Comparison of ENCODE assay signal across 21 mouse cellular contexts in the genomic region with DNA sequence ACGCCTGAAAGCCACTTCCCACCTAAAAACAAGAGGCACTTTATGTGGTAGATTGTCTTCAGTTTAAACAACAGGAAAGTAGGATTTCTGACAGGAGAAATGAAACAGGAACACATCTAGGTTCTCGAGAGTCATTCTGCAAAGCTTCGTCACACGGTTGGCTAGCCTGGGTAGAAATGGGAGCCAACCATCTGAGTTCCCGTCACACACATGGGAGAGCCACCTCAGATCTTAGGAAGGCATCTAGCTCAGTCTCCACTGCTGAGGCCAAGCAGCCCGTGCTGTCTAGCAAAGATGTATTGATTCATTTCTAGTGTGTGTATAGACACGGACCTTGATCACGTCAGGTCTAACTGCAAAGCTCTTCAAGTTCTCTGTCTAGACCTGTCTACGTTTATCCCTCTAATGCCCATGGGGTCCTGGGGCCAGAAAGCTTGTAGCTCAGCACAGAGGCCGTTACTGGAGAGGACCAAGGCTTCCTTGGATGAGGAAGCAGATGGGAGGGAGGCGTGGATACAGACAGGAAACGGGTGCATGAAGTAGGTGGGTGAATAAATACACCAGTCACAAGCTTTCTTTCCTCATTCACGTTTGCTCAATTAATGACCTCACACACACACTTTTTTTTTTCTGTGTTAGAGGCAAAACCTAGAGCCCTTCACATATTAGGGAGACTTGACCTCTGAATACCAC.
DNase-seq lines count a peak whose midpoint lies in the region; ATAC-seq lines count a peak whose summit lies in the region.
"Had no signal": no experiment of that assay in that cellular context is flagged by ENCODE, and none has a peak within 500 bp of the region (broad histone marks: within the 10 kb centered on the region; RNA-seq: fewer than 3 reads in every experiment).

No protein-coding gene starts in this region.

- no peaks in the 10 kb centered on the region for H3K9me3 ChIP-seq in midbrain, embryonic 11.5 days (ENCODE audit: control insufficient read depth, low read length)
- no peaks in the 10 kb centered on the region for H3K9me3 ChIP-seq in midbrain, embryonic 15.5 days
- H3K9me3 ChIP-seq: embryonic facial prominence, embryonic 13.5 days; heart, embryonic 12.5 days; hindbrain, embryonic 15.5 days; intestine, embryonic 15.5 days; megakaryocyte, embryonic 14.5 days; neural tube, embryonic 12.5 days had no signal

- H3K9ac ChIP-seq in midbrain, embryonic 11.5 days (ENCODE audit: low read length): no peak overlapping the region
- no peak overlapping the region for H3K9ac ChIP-seq in midbrain, embryonic 15.5 days
- H3K9ac ChIP-seq: embryonic facial prominence, embryonic 13.5 days; heart, embryonic 12.5 days; hindbrain, embryonic 15.5 days; intestine, embryonic 15.5 days; neural tube, embryonic 12.5 days had no signal

- H3K4me1 ChIP-seq in midbrain, embryonic 11.5 days (ENCODE audit: control insufficient read depth, insufficient read depth, low read length): no peaks in the 10 kb centered on the region
- no peaks in the 10 kb centered on the region for H3K4me1 ChIP-seq in midbrain, embryonic 15.5 days
- H3K4me1 ChIP-seq: intestine, embryonic 15.5 days; neural tube, embryonic 12.5 days had no signal

- WGBS in midbrain, embryonic 11.5 days: 89% methylated on average over 13 of the region's 13 CpGs
- 85% methylated on average over 13 of the region's 13 CpGs for WGBS in midbrain, embryonic 15.5 days

- H3K27ac ChIP-seq in midbrain, embryonic 11.5 days (ENCODE audit: low read depth, low read length): no peak overlapping the region
- no peak overlapping the region for H3K27ac ChIP-seq in midbrain, embryonic 15.5 days
- H3K27ac ChIP-seq: embryonic facial prominence, embryonic 13.5 days; hindbrain, embryonic 15.5 days; intestine, embryonic 15.5 days; neural tube, embryonic 12.5 days had no signal

- peak; percentile 47 for DNase-seq in layer of hippocampus, adult 11-12 months (ENCODE audit: low spot score)
- DNase-seq in layer of hippocampus, postnatal 25 days (ENCODE audit: extremely low spot score in 1 of 2, low spot score in 1 of 2): no peak
- DNase-seq in midbrain, embryonic 11.5 days (ENCODE audit: low spot score, missing footprints): peak; percentile 21
- DNase-seq in layer of hippocampus, adult 9-11 months: peak; percentile 64
- DNase-seq in gastrocnemius, adult 18-20 months (ENCODE audit: low spot score): no peak
- no peak for DNase-seq in testis, postnatal 10 days (ENCODE audit: low spot score)
- DNase-seq: B cell, adult 2 months; cerebellum, adult 8-10 months; gastrocnemius, postnatal 36 days; heart, postnatal 14 days; kidney, adult 9 months; lung, adult 2 months; thymus, postnatal 25 days had no signal

- H3K27me3 ChIP-seq in midbrain, embryonic 11.5 days (ENCODE audit: control insufficient read depth, insufficient read depth, low read length): no peaks in the 10 kb centered on the region
- no peaks in the 10 kb centered on the region for H3K27me3 ChIP-seq in midbrain, embryonic 15.5 days (replicated peaks)
- H3K27me3 ChIP-seq: embryonic facial prominence, embryonic 13.5 days; heart, embryonic 12.5 days; hindbrain, embryonic 15.5 days; intestine, embryonic 15.5 days; neural tube, embryonic 12.5 days had no signal

- no peak for ATAC-seq in midbrain, embryonic 11.5 days (ENCODE audit: low FRiP score)
- ATAC-seq in midbrain, embryonic 15.5 days (replicated peaks): no peak
- ATAC-seq: forebrain, embryonic 14.5 days; intestine, embryonic 15.5 days had no signal

- no peaks in the 10 kb centered on the region for H3K36me3 ChIP-seq in midbrain, embryonic 11.5 days (ENCODE audit: control insufficient read depth, insufficient read depth, low read length)
- H3K36me3 ChIP-seq in midbrain, embryonic 15.5 days (replicated peaks): no peaks in the 10 kb centered on the region
- H3K36me3 ChIP-seq: embryonic facial prominence, embryonic 13.5 days; heart, embryonic 12.5 days; hindbrain, embryonic 15.5 days; intestine, embryonic 15.5 days; neural tube, embryonic 12.5 days had no signal

- no peak overlapping the region for H3K4me2 ChIP-seq in midbrain, embryonic 11.5 days
- no peak overlapping the region for H3K4me2 ChIP-seq in midbrain, embryonic 15.5 days
- H3K4me2 ChIP-seq: embryonic facial prominence, embryonic 13.5 days; heart, embryonic 12.5 days; hindbrain, embryonic 15.5 days; intestine, embryonic 15.5 days; neural tube, embryonic 12.5 days had no signal

- no peak overlapping the region for H3K4me3 ChIP-seq in midbrain, embryonic 11.5 days (ENCODE audit: low read depth, low read length)
- H3K4me3 ChIP-seq in midbrain, embryonic 15.5 days: no peak overlapping the region
- H3K4me3 ChIP-seq: embryonic facial prominence, embryonic 13.5 days; heart, embryonic 12.5 days; hindbrain, embryonic 15.5 days; intestine, embryonic 15.5 days; megakaryocyte, embryonic 14.5 days; neural tube, embryonic 12.5 days had no signal

Comparison
In these comparisons a context has a peak if more than half of its experiments do, and no peak if none do; other contexts are left out.
1. DNase-seq: peak in layer of hippocampus, adult 11-12 months (single experiment), midbrain, embryonic 11.5 days (single experiment) and layer of hippocampus, adult 9-11 months (single experiment); none in layer of hippocampus, postnatal 25 days (0 of 2), gastrocnemius, adult 18-20 months (single experiment) and testis, postnatal 10 days (single experiment).